Mouse (Mus musculus) small intestine, adult 2 months (tissue): ENCODE data around the gene Ppfia3.

Experiments
- CTCF ChIP-seq: fragments of 200-500 bp; IDR thresholded peaks from 2 replicates; pipeline ENCODE4 v1.5.1; 2012; ENCODE audit warnings: low read depth, mild to moderate bottlenecking, control low read depth, inconsistent platforms, low read length, moderate library complexity, mixed read lengths; ENCODE audit not compliant: insufficient replicate concordance, insufficient read length; ENCODE audit errors: extremely low read depth
- POLR2A ChIP-seq: fragments of 200-500 bp; IDR thresholded peaks from 2 replicates; pipeline ENCODE4 v1.6.1; 2012; ENCODE audit warnings: low read depth, mild to moderate bottlenecking, control low read depth, inconsistent platforms, low read length, moderate library complexity

DNA sequence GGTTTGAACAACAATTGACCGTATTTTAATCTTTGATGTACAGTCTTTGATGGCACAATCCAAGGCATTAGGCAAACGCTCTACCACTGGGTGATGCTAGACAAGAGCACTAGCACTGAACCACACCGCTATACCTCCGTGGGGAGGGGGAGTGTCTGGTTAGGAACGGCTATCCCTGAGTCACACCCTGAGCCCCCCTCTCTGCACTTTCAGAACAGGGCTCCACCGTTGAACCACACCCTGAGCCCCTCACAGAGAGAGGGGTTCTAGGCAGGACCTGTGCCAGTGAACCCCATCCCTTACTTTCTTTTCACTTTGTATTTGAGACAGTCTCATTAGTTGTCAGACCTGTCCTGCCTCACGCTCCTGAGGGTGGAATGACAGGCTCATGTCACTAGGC, 41.5 kb upstream of the Ppfia3 start:
- TF ChIP-seq CTCF = no peak
- no peak for TF ChIP-seq POLR2A
